Mouse (Mus musculus): ENCODE results near the gene Ptprz1. TPM values are rescaled to one million over a fixed set of nuclear protein-coding genes. Genes with fewer than 3 reads are reported as not detected.

Gene Ptprz1
- polyA plus RNA-seq (2015; fragmentation: Illumina TruSeq; extraction: RNeasy Lipid Tissue Mini Kit (QIAGEN cat#74804); ENCODE audit: insufficient read depth, low read depth, low replicate concordance) = 0.70 TPM

GRCm38 (mm10) chr6:22874781-22875613 lies at the start of gene Ptprz1:
Gene Ptprz1 (plus strand): TSS chr6:22875502.

